Mouse (Mus musculus) liver, embryonic 16.5 days (tissue): ENCODE data around the gene Slc17a7. TPM values are rescaled to one million over a fixed set of nuclear protein-coding genes. Genes with fewer than 3 reads are reported as not detected.

ENCODE experiments used
- ATAC-seq: fragments of 200-750 bp; cut with Nextera tagmentation; 2 replicates; pipeline ENCODE4 v1.8.0; 2017; ENCODE audit warnings: low read depth, mild to moderate bottlenecking, moderate number of reproducible peaks, moderate library complexity
- H3K27ac ChIP-seq: fragments of 300-500 bp; sonication (generic); 2 replicates; pipeline ENCODE4 v1.5.1; 2014; ENCODE audit warnings: mild to moderate bottlenecking, low read length
- H3K27me3 ChIP-seq: fragments of 300-500 bp; sonication (generic); 2 replicates; pipeline ENCODE4 v1.6.1; 2014; ENCODE audit warnings: low read depth, low read length, mixed read lengths; ENCODE audit not compliant: control insufficient read depth, insufficient read depth
- H3K36me3 ChIP-seq: fragments of 300-500 bp; sonication (generic); 2 replicates; pipeline ENCODE4 v1.6.1; 2014; ENCODE audit warnings: mild to moderate bottlenecking; ENCODE audit not compliant: control insufficient read depth, insufficient read depth
- H3K4me1 ChIP-seq: fragments of 300-500 bp; sonication (generic); 2 replicates; pipeline ENCODE4 v1.6.1; 2014; ENCODE audit warnings: low read depth, low read length, mixed read lengths; ENCODE audit not compliant: control insufficient read depth
- H3K4me2 ChIP-seq: fragments of 300-500 bp; sonication (generic); 2 replicates; pipeline ENCODE4 v1.6.1; 2014; ENCODE audit warnings: low read depth, low read length, mixed read lengths
- H3K4me3 ChIP-seq: fragments of 300-500 bp; sonication (generic); 2 replicates; pipeline ENCODE4 v1.5.1; 2014; ENCODE audit warnings: low read depth, mild to moderate bottlenecking, low read length
- H3K9ac ChIP-seq: fragments of 300-500 bp; sonication (generic); 2 replicates; pipeline ENCODE4 v1.6.1; 2014; ENCODE audit warnings: low read depth, low read length
- H3K9me3 ChIP-seq: fragments of 300-500 bp; sonication (generic); replicated peaks from 2 replicates; pipeline ENCODE4 v1.6.1; 2016; ENCODE audit warnings: low read length; ENCODE audit not compliant: control insufficient read depth
- WGBS: fragments of 180-500 bp; shearing (Covaris S2); extraction: QIAGEN DNeasy Blood & Tissue Kit; methylation state at CpG from one replicate; pipeline ENCODE4 v1.1.7; 2014; ENCODE audit not compliant: insufficient replicate concordance; 5-methylcytosine and 5-hydroxymethylcytosine counted together
- polyA plus RNA-seq: library from polyadenylated mRNA; unstranded; fragments of >200 nt; fragmentation: Nextera tagmentation; extraction: Ambion mirVana; gene quantifications from 2 replicates; pipeline ENCODE4 v1.2.1, GENCODE M21; 2015

The Slc17a7 gene
- polyA plus RNA-seq, result not detected in 2 replicates

- no peak within 1 kb of the TSS for H3K27ac ChIP-seq
- ATAC-seq, result 0 out of 2 replicates have a peak, but pooled peaks have one; percentile 41
- peak within 1 kb of the TSS; percentile 12; the same call in 1 of the 2 replicates for H3K9ac ChIP-seq
- WGBS, result 2% methylated on average over 40 of the region's 41 CpGs
- peaks cover 67% of the 10 kb centered on the region for H3K27me3 ChIP-seq
- peaks cover 14% of the 10 kb centered on the region for H3K4me1 ChIP-seq
- H3K36me3 ChIP-seq, result no peaks in the 10 kb centered on the region
- peak within 1 kb of the TSS; percentile 49 for H3K4me3 ChIP-seq
- no peaks in the 10 kb centered on the region for H3K9me3 ChIP-seq
- H3K4me2 ChIP-seq, result peak within 1 kb of the TSS; percentile 68
Measured at GRCm38 (mm10) chr7:45163735-45164490, at the start of gene Slc17a7. Slc17a7 (plus strand) TSS chr7:45163949.

DNA sequence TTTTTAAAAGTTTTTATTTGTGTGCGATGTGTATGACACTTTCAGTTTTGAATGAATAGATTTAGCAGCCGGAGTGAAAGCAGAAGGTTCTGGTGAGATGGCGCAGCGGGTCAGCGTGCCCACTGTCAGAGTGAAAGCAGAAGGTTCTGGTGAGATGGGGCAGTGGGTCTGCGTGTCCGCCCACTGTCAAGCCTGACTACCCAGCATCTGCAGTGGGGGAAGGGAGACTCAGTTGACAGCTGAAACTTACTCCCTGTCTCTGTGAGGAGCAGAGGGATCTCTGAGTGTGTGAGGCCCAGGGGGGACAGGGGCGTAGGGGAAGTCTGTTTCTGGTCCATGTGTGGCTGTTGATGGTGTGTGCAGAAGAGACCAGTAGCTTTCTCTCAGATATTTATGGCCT lies 46.2 kb upstream of the Slc17a7 start:
- no peak for ATAC-seq
- Histone ChIP-seq H3K4me3 (no peak overlapping the region), H3K9me3 (no peaks in the 10 kb centered on the region), H3K27me3 (no peaks in the 10 kb centered on the region), H3K27ac (no peak overlapping the region), H3K36me3 (peaks cover 23% of the 10 kb centered on the region), H3K4me1 (peaks cover 29% of the 10 kb centered on the region), H3K4me2 (no peak overlapping the region), H3K9ac (no peak overlapping the region; the same call in 1 of the 2 replicates)
- 56% methylated on average over 8 of the region's 8 CpGs for WGBS

GRCm38 (mm10) chr7:45118336-45118735 lies 45.4 kb upstream of the Slc17a7 start:
- Histone ChIP-seq H3K9me3 (no peaks in the 10 kb centered on the region), H3K4me1 (peaks cover 30% of the 10 kb centered on the region), H3K9ac (no peak overlapping the region), H3K27ac (no peak overlapping the region), H3K36me3 (peaks cover 26% of the 10 kb centered on the region), H3K27me3 (no peaks in the 10 kb centered on the region), H3K4me2 (no peak overlapping the region), H3K4me3 (no peak overlapping the region)
- no peak for ATAC-seq
- WGBS, result 64% methylated on average over 6 of the region's 6 CpGs

DNA sequence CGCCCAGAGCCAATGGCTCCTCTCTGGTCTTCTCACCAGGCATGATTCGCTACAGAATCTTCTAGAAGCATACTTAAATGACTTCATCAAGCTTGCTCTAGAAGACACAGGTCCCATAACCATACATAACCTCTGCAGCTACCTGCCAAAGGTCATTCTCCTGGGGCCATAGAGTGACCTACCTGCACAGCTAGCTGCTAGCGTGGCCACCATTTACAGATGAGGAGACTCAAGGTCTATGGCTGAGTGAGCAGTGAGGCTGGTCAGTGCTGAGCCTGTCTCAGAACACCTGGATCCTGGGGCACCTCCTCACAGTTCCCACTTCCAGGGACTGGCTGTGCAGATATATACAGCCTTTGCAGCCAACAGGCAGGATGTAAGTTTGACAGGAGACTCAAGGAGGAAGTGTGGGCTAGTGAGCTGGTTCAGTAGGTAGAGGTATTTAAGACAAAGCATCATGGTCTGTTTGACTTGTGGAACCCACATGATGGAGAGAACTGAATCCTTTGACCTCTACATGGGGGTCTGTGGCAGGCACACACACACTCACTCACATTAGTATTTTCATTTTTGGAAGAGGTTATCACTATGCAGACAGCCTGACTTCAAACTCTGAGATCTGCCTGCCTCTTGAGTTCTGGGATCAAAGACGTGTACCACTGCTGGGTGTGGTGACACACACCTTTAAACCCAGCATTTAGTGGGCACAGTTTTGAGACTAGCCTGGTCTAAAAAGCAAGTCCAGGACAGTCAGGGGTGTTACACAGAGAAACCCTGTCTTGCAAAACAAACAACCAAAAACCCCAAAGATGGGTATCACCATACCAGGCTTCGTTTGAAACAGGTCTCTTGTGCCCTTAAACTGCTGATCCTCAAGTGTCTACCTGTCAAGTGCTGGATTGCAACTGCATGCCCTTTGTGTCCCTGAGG lies 43.7 kb upstream of the Slc17a7 start:
- WGBS, result 49% methylated on average over 5 of the region's 5 CpGs
- no peak overlapping the region for H3K9ac ChIP-seq
- peaks cover 28% of the 10 kb centered on the region for H3K4me1 ChIP-seq
- no peaks in the 10 kb centered on the region for H3K9me3 ChIP-seq
- no peak overlapping the region for H3K4me3 ChIP-seq
- ATAC-seq, result no peak
- no peak overlapping the region for H3K27ac ChIP-seq
- peaks cover 26% of the 10 kb centered on the region for H3K36me3 ChIP-seq
- no peaks in the 10 kb centered on the region for H3K27me3 ChIP-seq
- no peak overlapping the region for H3K4me2 ChIP-seq

GRCm38 (mm10) chr7:45121404-45121803 lies 42.3 kb upstream of the Slc17a7 start:
- Histone ChIP-seq H3K9me3 (no peaks in the 10 kb centered on the region), H3K4me2 (no peak overlapping the region), H3K36me3 (peaks cover 38% of the 10 kb centered on the region), H3K4me3 (no peak overlapping the region), H3K27ac (no peak overlapping the region), H3K27me3 (no peaks in the 10 kb centered on the region), H3K4me1 (peaks cover 33% of the 10 kb centered on the region), H3K9ac (no peak overlapping the region)
- ATAC-seq, result no peak
- WGBS, result 27% methylated on average over 8 of the region's 8 CpGs

DNA sequence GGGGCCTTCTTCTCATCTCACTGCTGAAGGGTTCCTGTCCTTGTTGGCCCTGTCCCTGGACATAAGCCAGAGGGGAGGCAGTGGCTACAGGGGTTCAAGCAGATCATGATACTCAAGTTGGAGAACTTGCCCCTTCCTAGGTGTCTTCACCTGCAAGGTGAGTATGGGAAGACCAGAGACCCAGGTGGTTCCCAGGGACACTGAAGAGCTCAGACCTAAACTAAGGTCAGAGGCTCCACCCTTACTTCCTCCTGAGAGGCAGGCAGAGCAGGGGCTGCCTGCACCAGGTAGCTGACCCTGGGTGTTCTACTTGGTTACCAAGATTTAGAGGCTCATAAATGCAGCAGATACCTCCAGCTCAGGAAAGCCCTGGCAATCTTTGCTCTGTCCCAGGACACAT lies 41.8 kb upstream of the Slc17a7 start:
- H3K27ac ChIP-seq, result no peak overlapping the region
- no peak overlapping the region for H3K9ac ChIP-seq
- peaks cover 39% of the 10 kb centered on the region for H3K4me1 ChIP-seq
- H3K4me3 ChIP-seq, result no peak overlapping the region
- no peaks in the 10 kb centered on the region for H3K9me3 ChIP-seq
- no peak for ATAC-seq
- H3K27me3 ChIP-seq, result no peaks in the 10 kb centered on the region
- H3K4me2 ChIP-seq, result no peak overlapping the region
- H3K36me3 ChIP-seq, result peaks cover 43% of the 10 kb centered on the region

DNA sequence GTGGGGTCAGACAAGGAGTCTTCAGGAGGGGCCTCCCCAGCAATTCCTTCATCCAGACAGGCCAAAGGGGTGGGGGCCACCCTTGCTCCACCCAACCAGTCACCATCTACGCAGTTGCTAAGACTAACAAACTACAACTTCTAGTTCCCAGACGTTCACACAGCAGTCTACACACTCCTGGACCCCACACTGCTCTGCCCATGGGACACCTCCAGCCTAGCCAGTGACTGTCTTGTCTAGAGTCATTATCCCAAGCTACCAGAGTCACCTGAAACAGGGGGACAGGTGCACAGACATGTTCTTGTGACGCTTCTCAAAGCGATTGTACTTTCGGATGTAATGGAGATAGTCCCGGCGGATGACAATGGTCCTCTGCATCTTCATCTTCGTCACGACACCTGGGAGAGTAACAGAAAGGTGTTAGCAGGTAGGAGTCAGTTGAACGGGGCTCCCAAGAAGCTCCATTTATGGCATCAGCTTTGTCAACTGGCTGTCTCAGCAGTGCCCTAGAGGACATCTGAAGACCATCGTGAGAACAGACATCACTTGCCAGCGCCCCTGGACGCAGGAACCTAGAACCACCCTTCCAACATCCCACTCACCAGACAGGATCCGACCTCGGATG lies 41.1 kb upstream of the Slc17a7 start:
- peak overlapping the region; percentile 79; the same call in 1 of the 2 replicates for H3K9ac ChIP-seq
- no peaks in the 10 kb centered on the region for H3K9me3 ChIP-seq
- no peak for ATAC-seq
- H3K27me3 ChIP-seq, result no peaks in the 10 kb centered on the region
- peaks cover 46% of the 10 kb centered on the region for H3K4me1 ChIP-seq
- peak overlapping the region; percentile 77 for H3K4me3 ChIP-seq
- peaks cover 48% of the 10 kb centered on the region for H3K36me3 ChIP-seq
- no peak overlapping the region for H3K27ac ChIP-seq
- peak overlapping the region; percentile 77 for H3K4me2 ChIP-seq
- 62% methylated on average over 15 of the region's 15 CpGs for WGBS

- Histone ChIP-seq H3K4me1 (peaks cover 46% of the 10 kb centered on the region), H3K4me3 (peak overlapping the region; percentile 77), H3K27me3 (no peaks in the 10 kb centered on the region), H3K9me3 (no peaks in the 10 kb centered on the region), H3K9ac (peak overlapping the region; percentile 79), H3K4me2 (peak overlapping the region; percentile 77), H3K27ac (no peak overlapping the region), H3K36me3 (peaks cover 48% of the 10 kb centered on the region)
- 7% methylated on average over 12 of the region's 12 CpGs for WGBS
- no peak for ATAC-seq
Measured at GRCm38 (mm10) chr7:45123186-45123570, 40.6 kb upstream of the Slc17a7 start.
